ENCODE assay signal across 11 mouse cellular contexts in genomic region chr4:132702076-132702475, GRCm38 (mm10).
"Had no signal": no experiment of that assay in that cellular context is flagged by ENCODE, and none has a peak within 500 bp of the region (broad histone marks: within the 10 kb centered on the region; RNA-seq: fewer than 3 reads in every experiment).

No protein-coding gene starts in this region.

- H3K4me3 ChIP-seq: liver, embryonic 12.5 days; megakaryocyte, embryonic 14.5 days; midbrain, embryonic 13.5 days; midbrain, embryonic 15.5 days; neural tube, embryonic 12.5 days; stomach, embryonic 15.5 days had no signal

- H3K4me1 ChIP-seq: liver, embryonic 12.5 days; midbrain, embryonic 13.5 days; midbrain, embryonic 15.5 days; neural tube, embryonic 12.5 days; stomach, embryonic 15.5 days had no signal

- DNase-seq: lung, embryonic 14.5 days; right cerebral cortex, postnatal 14 days; thymus, adult 2 months; thymus, postnatal 25 days; thymus, postnatal 4 days had no signal
